Mouse (Mus musculus): ENCODE measurements around the gene Manf.

GRCm38 (mm10) chr9:106821050-106821617 lies 70.6 kb downstream of the Manf start:
- no peak for TF ChIP-seq ZC3H11A (IDR thresholded peaks at IDR 0.05; ENCODE audit: low read depth, low read length)
- TF ChIP-seq CTCF (conservative IDR thresholded peaks at IDR 0.05 in 1 of 2, IDR thresholded peaks at IDR 0.05 in 1 of 2; ENCODE audit: low read depth in 2 of 2, low read length in 2 of 2), result no peak
- TF ChIP-seq ETS1 (conservative IDR thresholded peaks at IDR 0.05; ENCODE audit: low read depth, low read length), result peak; percentile 18; the same call in 1 of the 2 replicates
- no peak for TF ChIP-seq CHD2 (IDR thresholded peaks at IDR 0.05; ENCODE audit: low read length)
- 0 out of 2 replicates have a peak, but pooled peaks have one; percentile 35 for TF ChIP-seq MYC (IDR thresholded peaks at IDR 0.05; ENCODE audit: low read depth, low read length)
- TF ChIP-seq E2F4 (IDR thresholded peaks at IDR 0.05; ENCODE audit: insufficient replicate concordance, low read depth, low read length), result no peak
- no peak for TF ChIP-seq GABPA (IDR thresholded peaks at IDR 0.05; ENCODE audit: insufficient replicate concordance, low read depth, low read length)
- TF ChIP-seq POLR2A (IDR thresholded peaks at IDR 0.05; ENCODE audit: low read depth, low read length), result no peak
- TF ChIP-seq TBP (conservative IDR thresholded peaks at IDR 0.05; ENCODE audit: low read depth, low read length), result no peak

All from CH12.LX (cell line).